Mouse (Mus musculus): ENCODE measurements around the gene Aurkaip1.

DNA sequence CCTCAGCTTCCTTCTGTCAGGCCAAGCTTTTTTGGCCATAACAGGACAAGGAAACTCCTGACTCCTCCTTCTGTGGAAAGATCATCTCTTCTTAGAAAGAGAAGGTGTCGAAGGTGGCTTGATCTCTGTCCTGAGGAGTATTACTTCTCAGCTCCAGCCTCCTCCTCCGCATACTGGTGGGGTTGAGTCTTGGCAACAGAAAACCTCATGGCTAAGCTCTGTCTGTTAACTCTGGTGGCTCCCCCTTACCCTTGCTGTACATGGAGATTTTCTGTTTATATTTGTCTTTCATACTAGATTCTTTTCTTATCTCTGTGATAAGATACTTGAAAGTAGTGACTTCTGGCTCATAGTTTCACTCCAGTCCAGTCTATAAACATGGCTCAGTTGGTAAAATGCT is 37.3 kb upstream of the Aurkaip1 start:
- no peak for TF ChIP-seq POLR2A (IDR thresholded peaks at IDR 0.05; ENCODE audit: borderline replicate concordance, extremely low read depth, insufficient read depth, insufficient read length, poor library complexity, severe bottlenecking)
- TF ChIP-seq CTCF (IDR thresholded peaks at IDR 0.05; ENCODE audit: borderline replicate concordance, extremely low read depth, insufficient read depth, insufficient read length): no peak
